Mouse (Mus musculus) liver, embryonic 14.5 days (tissue): ENCODE results near the gene Ccdc194. TPM values are rescaled to one million over a fixed set of nuclear protein-coding genes. Genes with fewer than 3 reads are reported as not detected.

Experiments used
- ATAC-seq: fragments of 200-750 bp; cut with Nextera tagmentation; 2 replicates; pipeline ENCODE4 v1.8.0; 2017; ENCODE audit warnings: moderate number of reproducible peaks, mild to moderate bottlenecking, moderate library complexity; ENCODE audit not compliant: insufficient read depth
- DNase-seq, 3 experiments: peaks; one replicate each; pipeline ENCODE4 v3.0.0-alpha.2; 2012 to 2013; ENCODE audit warnings: low read depth in 3 of 3, low spot score in 3 of 3
- H3K27ac ChIP-seq: fragments of 300-500 bp; sonication (generic); 2 replicates; pipeline ENCODE4 v1.5.1; 2014; ENCODE audit warnings: moderate library complexity, mild to moderate bottlenecking, control low read depth, inconsistent platforms
- H3K27me3 ChIP-seq: fragments of 300-500 bp; sonication (generic); 2 replicates; pipeline ENCODE4 v1.6.1; 2014; ENCODE audit warnings: mild to moderate bottlenecking, low read length, moderate library complexity; ENCODE audit not compliant: control insufficient read depth, insufficient read depth
- H3K36me3 ChIP-seq: fragments of 300-500 bp; sonication (generic); replicated peaks from 2 replicates; pipeline ENCODE4 v1.6.1; 2014; ENCODE audit warnings: low read depth; ENCODE audit not compliant: control insufficient read depth, insufficient read depth
- H3K4me1 ChIP-seq, 2 experiments: fragments of 200-500 bp in 1 of 2; fragments of 300-500 bp in 1 of 2; sonication (generic) in 1 of 2; replicated peaks; 2 replicates each; pipeline ENCODE4 v1.6.1; 2012 to 2014; ENCODE audit warnings: antibody characterized with exemption in 1 of 2, inconsistent platforms in 1 of 2, low read length in 1 of 2; ENCODE audit not compliant: control insufficient read depth in 2 of 2, insufficient read depth in 2 of 2
- H3K4me2 ChIP-seq: fragments of 300-500 bp; sonication (generic); 2 replicates; pipeline ENCODE4 v1.6.1; 2014; ENCODE audit warnings: low read depth, mild to moderate bottlenecking, control low read depth, moderate library complexity
- H3K4me3 ChIP-seq, 2 experiments: fragments of 200-500 bp in 1 of 2; fragments of 300-500 bp in 1 of 2; sonication (generic) in 1 of 2; 2 replicates each; pipeline ENCODE4 v1.5.1; 2012 to 2014; ENCODE audit warnings: low read depth in 2 of 2, low read length in 2 of 2, mild to moderate bottlenecking in 2 of 2, control low read depth in 1 of 2, inconsistent platforms in 1 of 2, moderate library complexity in 1 of 2; ENCODE audit not compliant: insufficient read depth in 1 of 2
- H3K9ac ChIP-seq: fragments of 300-500 bp; sonication (generic); replicated peaks from 2 replicates; pipeline ENCODE4 v1.6.1; 2014; ENCODE audit warnings: mild to moderate bottlenecking, control low read depth, moderate library complexity
- H3K9me3 ChIP-seq: fragments of 300-500 bp; sonication (generic); 2 replicates; pipeline ENCODE4 v1.6.1; 2016; ENCODE audit warnings: low read length, mixed read lengths; ENCODE audit not compliant: control insufficient read depth
- CTCF ChIP-seq: IDR thresholded peaks from 2 replicates; pipeline ENCODE4 v1.5.1; 2016; ENCODE audit warnings: antibody characterized with exemption, low read depth, control low read depth
- EP300 ChIP-seq: IDR thresholded peaks from 2 replicates; pipeline ENCODE4 v1.6.1; 2016; ENCODE audit warnings: antibody characterized with exemption, low read depth
- WGBS: fragments of 180-500 bp; shearing (Covaris S2); extraction: QIAGEN DNeasy Blood & Tissue Kit; methylation state at CpG from one replicate; pipeline ENCODE4 v1.1.7; 2014; ENCODE audit not compliant: insufficient replicate concordance; 5-methylcytosine and 5-hydroxymethylcytosine counted together
- polyA plus RNA-seq, 2 experiments: library from polyadenylated mRNA; depleted of rRNA in 1 of 2; stranded (reverse) in 1 of 2; unstranded in 1 of 2; fragments of >200 nt; fragmentation: Nextera tagmentation in 1 of 2; extraction: Ambion mirVana in 1 of 2; gene quantifications; 2 replicates each; pipeline versions ENCODE4 v1.2.1 to v1.2.3; 2012 to 2014

Gene Ccdc194
- polyA plus RNA-seq, 2 experiments = 0.09 to 0.19 TPM

- no peak for DNase-seq
- TF ChIP-seq EP300 (no peak), CTCF (no peak)
- H3K27me3 ChIP-seq = peaks cover 10% of the 10 kb centered on the region
- no peak for ATAC-seq
- H3K9ac ChIP-seq = no peak overlapping the region
- H3K36me3 ChIP-seq = no peaks in the 10 kb centered on the region
- no peak overlapping the region for H3K4me3 ChIP-seq
- no peaks in the 10 kb centered on the region; the same call in 1 of the 2 replicates for H3K9me3 ChIP-seq
- no peak overlapping the region for H3K27ac ChIP-seq
- 60% methylated on average over 7 of the region's 7 CpGs for WGBS
- no peak overlapping the region for H3K4me2 ChIP-seq
- H3K4me1 ChIP-seq = peaks cover 3 to 7% of the 10 kb centered on the region in 2 experiments
These were observed 42.1 kb upstream of the Ccdc194 start for GRCm38 (mm10) chr8:71567587-71567986.

- H3K4me3 ChIP-seq = no peak within 1 kb of the TSS
- no peak within 1 kb of the TSS for H3K9ac ChIP-seq
- H3K4me1 ChIP-seq = peaks cover 3 to 7% of the 10 kb centered on the region in 2 experiments
- no peak for TF ChIP-seq CTCF
- no peak for TF ChIP-seq EP300
- no peak within 1 kb of the TSS for H3K4me2 ChIP-seq
- whole genome bisulfite sequencing = 70% methylated on average over 3 of the region's 3 CpGs
- peaks cover 13% of the 10 kb centered on the region for H3K27me3 ChIP-seq
- DNase-seq (no peak), ATAC-seq (no peak)
- no peak within 1 kb of the TSS for H3K27ac ChIP-seq
- H3K36me3 ChIP-seq = no peaks in the 10 kb centered on the region
- no peaks in the 10 kb centered on the region; the same call in 1 of the 2 replicates for H3K9me3 ChIP-seq
These were observed 41.0 kb upstream of the Ccdc194 start, which contains the start of gene Nxnl1 for GRCm38 (mm10) chr8:71566501-71566900. Nxnl1 (minus strand) TSS chr8:71566601.

GRCm38 (mm10) chr8:71563992-71564391, 38.5 kb upstream of the Ccdc194 start:
- Histone ChIP-seq H3K27ac (no peak overlapping the region), H3K9me3 (no peaks in the 10 kb centered on the region; the same call in 1 of the 2 replicates), H3K9ac (no peak overlapping the region), H3K4me3 (no peak overlapping the region), H3K27me3 (peaks cover 6% of the 10 kb centered on the region), H3K36me3 (no peaks in the 10 kb centered on the region), H3K4me2 (no peak overlapping the region), H3K4me1 (peaks cover 3 to 15% of the 10 kb centered on the region in 2 experiments; a peak in 3 of 4 replicates)
- TF ChIP-seq EP300 = no peak
- TF ChIP-seq CTCF = peak; percentile 65
- ATAC-seq (no peak), DNase-seq (no peak)
- 71% methylated on average over 4 of the region's 4 CpGs for WGBS

GRCm38 (mm10) chr8:71562751-71563150, 37.2 kb upstream of the Ccdc194 start:
- Histone ChIP-seq H3K27ac (no peak overlapping the region), H3K9me3 (no peaks in the 10 kb centered on the region; the same call in 1 of the 2 replicates), H3K27me3 (peaks cover 14% of the 10 kb centered on the region), H3K9ac (no peak overlapping the region), H3K36me3 (no peaks in the 10 kb centered on the region), H3K4me1 (peaks cover 9 to 15% of the 10 kb centered on the region in 2 experiments; a peak in 3 of 4 replicates), H3K4me2 (peak overlapping the region; percentile 37), H3K4me3 (no peak overlapping the region; a peak in 1 of 4 replicates)
- TF ChIP-seq EP300 (no peak), CTCF (peak; percentile 78)
- under 1% methylated on average over 33 of the region's 33 CpGs for WGBS
- ATAC-seq (peak; percentile 40), DNase-seq (peak in 2 of 3 experiments; percentile 26 to 29)

GRCm38 (mm10) chr8:71561401-71561800, 35.9 kb upstream of the Ccdc194 start:
- no peak for ATAC-seq
- WGBS = 3% methylated on average over 15 of the region's 15 CpGs
- peak; percentile 39 to 66 (median 41) for DNase-seq

More at GRCm38 (mm10) chr8:71561401-71561800, 35.9 kb upstream of the Ccdc194 start:
- TF ChIP-seq CTCF (peak; percentile 94), EP300 (no peak)
- Histone ChIP-seq H3K4me2 (no peak overlapping the region), H3K36me3 (no peaks in the 10 kb centered on the region), H3K4me1 (peaks cover 9 to 15% of the 10 kb centered on the region in 2 experiments; a peak in 3 of 4 replicates), H3K9me3 (no peaks in the 10 kb centered on the region; the same call in 1 of the 2 replicates), H3K27ac (no peak overlapping the region), H3K9ac (no peak overlapping the region), H3K4me3 (no peak overlapping the region), H3K27me3 (peaks cover 14% of the 10 kb centered on the region)
